Mouse (Mus musculus): ENCODE data around the gene Kcnab3. TPM values are rescaled to one million over a fixed set of nuclear protein-coding genes. Genes with fewer than 3 reads are reported as not detected.

Gene Kcnab3
- polyA plus RNA-seq (2012; rRNA removed) = 0.92 and 1.2 TPM in 2 replicates

- Histone ChIP-seq H3K27me3 (ENCODE audit: control insufficient read depth, insufficient read depth, low read length) (peaks cover 7% of the 10 kb centered on the region), H3K36me3 (ENCODE audit: control insufficient read depth, insufficient read depth, low read length) (no peaks in the 10 kb centered on the region), H3K4me3 (ENCODE audit: extremely low read depth, insufficient read depth, insufficient read length) (peak within 1 kb of the TSS; percentile 59), H3K27ac (ENCODE audit: insufficient read depth, low read length) (peak within 1 kb of the TSS; percentile 66), H3K4me1 (ENCODE audit: control insufficient read depth, insufficient read depth, insufficient read length) (peaks cover 14% of the 10 kb centered on the region)
- 9% methylated on average over 26 of the region's 26 CpGs for WGBS
- TF ChIP-seq CTCF (IDR thresholded peaks at IDR 0.05; ENCODE audit: extremely low read depth, insufficient read depth, insufficient read length, insufficient replicate concordance) (no peak), POLR2A (IDR thresholded peaks at IDR 0.05; ENCODE audit: low read depth, low read length) (peak; percentile 3; the same call in 1 of the 2 replicates)
- DNase-seq (ENCODE audit: low read depth in 1 of 2, low spot score in 2 of 2) = peak; percentile 77 to 88
Observed at GRCm38 (mm10) chr11:69325628-69326407, at the start of gene Kcnab3. TSS of gene Kcnab3 (plus strand) at chr11:69326258.

GRCm38 (mm10) chr11:69277267-69277666 lies 48.8 kb upstream of the Kcnab3 start:
- Histone ChIP-seq H3K27me3 (ENCODE audit: control insufficient read depth, insufficient read depth, low read length) (no peaks in the 10 kb centered on the region), H3K27ac (ENCODE audit: insufficient read depth, low read length) (no peak overlapping the region), H3K4me1 (ENCODE audit: control insufficient read depth, insufficient read depth, insufficient read length) (no peaks in the 10 kb centered on the region), H3K36me3 (ENCODE audit: control insufficient read depth, insufficient read depth, low read length) (no peaks in the 10 kb centered on the region), H3K4me3 (ENCODE audit: extremely low read depth, insufficient read depth, insufficient read length) (no peak overlapping the region)
- WGBS = 55% methylated on average over 5 of the region's 5 CpGs
- no peak for DNase-seq (ENCODE audit: low read depth in 1 of 2, low spot score in 2 of 2)
- TF ChIP-seq POLR2A (IDR thresholded peaks at IDR 0.05; ENCODE audit: low read depth, low read length) (no peak), CTCF (IDR thresholded peaks at IDR 0.05; ENCODE audit: extremely low read depth, insufficient read depth, insufficient read length, insufficient replicate concordance) (no peak)

GRCm38 (mm10) chr11:69291111-69291510 lies 34.9 kb upstream of the Kcnab3 start:
- DNase-seq (ENCODE audit: low read depth in 1 of 2, low spot score in 2 of 2) = no peak
- Histone ChIP-seq H3K4me1 (ENCODE audit: control insufficient read depth, insufficient read depth, insufficient read length) (no peaks in the 10 kb centered on the region), H3K27me3 (ENCODE audit: control insufficient read depth, insufficient read depth, low read length) (no peaks in the 10 kb centered on the region), H3K36me3 (ENCODE audit: control insufficient read depth, insufficient read depth, low read length) (no peaks in the 10 kb centered on the region), H3K4me3 (ENCODE audit: extremely low read depth, insufficient read depth, insufficient read length) (no peak overlapping the region), H3K27ac (ENCODE audit: insufficient read depth, low read length) (no peak overlapping the region)
- TF ChIP-seq POLR2A (IDR thresholded peaks at IDR 0.05; ENCODE audit: low read depth, low read length) (no peak), CTCF (IDR thresholded peaks at IDR 0.05; ENCODE audit: extremely low read depth, insufficient read depth, insufficient read length, insufficient replicate concordance) (no peak)
- WGBS = 98% methylated on average over 5 of the region's 5 CpGs

GRCm38 (mm10) chr11:69295286-69295685 lies 30.8 kb upstream of the Kcnab3 start:
- Histone ChIP-seq H3K36me3 (ENCODE audit: control insufficient read depth, insufficient read depth, low read length) (peaks cover 2% of the 10 kb centered on the region; the same call in 1 of the 2 replicates), H3K27me3 (ENCODE audit: control insufficient read depth, insufficient read depth, low read length) (no peaks in the 10 kb centered on the region), H3K27ac (ENCODE audit: insufficient read depth, low read length) (no peak overlapping the region), H3K4me1 (ENCODE audit: control insufficient read depth, insufficient read depth, insufficient read length) (no peaks in the 10 kb centered on the region), H3K4me3 (ENCODE audit: extremely low read depth, insufficient read depth, insufficient read length) (no peak overlapping the region)
- no peak for TF ChIP-seq POLR2A (IDR thresholded peaks at IDR 0.05; ENCODE audit: low read depth, low read length)
- no peak for TF ChIP-seq CTCF (IDR thresholded peaks at IDR 0.05; ENCODE audit: extremely low read depth, insufficient read depth, insufficient read length, insufficient replicate concordance)
- no peak for DNase-seq (ENCODE audit: low read depth in 1 of 2, low spot score in 2 of 2)
- 70% methylated on average over 3 of the region's 3 CpGs for WGBS

GRCm38 (mm10) chr11:69297799-69298198 lies 28.3 kb upstream of the Kcnab3 start:
- 94% methylated on average over 2 of the region's 2 CpGs for WGBS
- TF ChIP-seq POLR2A (IDR thresholded peaks at IDR 0.05; ENCODE audit: low read depth, low read length) (no peak), CTCF (IDR thresholded peaks at IDR 0.05; ENCODE audit: extremely low read depth, insufficient read depth, insufficient read length, insufficient replicate concordance) (no peak)
- no peak overlapping the region for H3K4me3 ChIP-seq (ENCODE audit: extremely low read depth, insufficient read depth, insufficient read length)
- H3K27ac ChIP-seq (ENCODE audit: insufficient read depth, low read length) = no peak overlapping the region
- no peak for DNase-seq (ENCODE audit: low read depth in 1 of 2, low spot score in 2 of 2)
- no peaks in the 10 kb centered on the region for H3K4me1 ChIP-seq (ENCODE audit: control insufficient read depth, insufficient read depth, insufficient read length)
- no peaks in the 10 kb centered on the region for H3K27me3 ChIP-seq (ENCODE audit: control insufficient read depth, insufficient read depth, low read length)
- H3K36me3 ChIP-seq (ENCODE audit: control insufficient read depth, insufficient read depth, low read length) = peaks cover 5% of the 10 kb centered on the region

- H3K4me1 ChIP-seq (ENCODE audit: control insufficient read depth, insufficient read depth, insufficient read length) = no peaks in the 10 kb centered on the region
- peaks cover 6% of the 10 kb centered on the region for H3K36me3 ChIP-seq (ENCODE audit: control insufficient read depth, insufficient read depth, low read length)
- 89% methylated on average over 7 of the region's 7 CpGs for WGBS
- no peak overlapping the region for H3K27ac ChIP-seq (ENCODE audit: insufficient read depth, low read length)
- H3K4me3 ChIP-seq (ENCODE audit: extremely low read depth, insufficient read depth, insufficient read length) = no peak overlapping the region
- H3K27me3 ChIP-seq (ENCODE audit: control insufficient read depth, insufficient read depth, low read length) = no peaks in the 10 kb centered on the region
- TF ChIP-seq POLR2A (IDR thresholded peaks at IDR 0.05; ENCODE audit: low read depth, low read length) (no peak), CTCF (IDR thresholded peaks at IDR 0.05; ENCODE audit: extremely low read depth, insufficient read depth, insufficient read length, insufficient replicate concordance) (no peak)
- no peak for DNase-seq (ENCODE audit: low read depth in 1 of 2, low spot score in 2 of 2)
Observed at GRCm38 (mm10) chr11:69298231-69298630, 27.8 kb upstream of the Kcnab3 start.

- no peak for DNase-seq (ENCODE audit: low read depth in 1 of 2, low spot score in 2 of 2)
- no peak for TF ChIP-seq CTCF (IDR thresholded peaks at IDR 0.05; ENCODE audit: extremely low read depth, insufficient read depth, insufficient read length, insufficient replicate concordance)
- no peak for TF ChIP-seq POLR2A (IDR thresholded peaks at IDR 0.05; ENCODE audit: low read depth, low read length)
- no peak overlapping the region for H3K4me3 ChIP-seq (ENCODE audit: extremely low read depth, insufficient read depth, insufficient read length)
- peaks cover 6% of the 10 kb centered on the region for H3K36me3 ChIP-seq (ENCODE audit: control insufficient read depth, insufficient read depth, low read length)
- WGBS = 89% methylated on average over 7 of the region's 7 CpGs
- no peaks in the 10 kb centered on the region for H3K27me3 ChIP-seq (ENCODE audit: control insufficient read depth, insufficient read depth, low read length)
- no peaks in the 10 kb centered on the region; the same call in 1 of the 2 replicates for H3K4me1 ChIP-seq (ENCODE audit: control insufficient read depth, insufficient read depth, insufficient read length)
- no peak overlapping the region for H3K27ac ChIP-seq (ENCODE audit: insufficient read depth, low read length)
Observed at GRCm38 (mm10) chr11:69302817-69303216, 23.2 kb upstream of the Kcnab3 start.

Measured in spleen, adult 2 months (tissue).